Mouse (Mus musculus): Measurements from ENCODE around the gene Phospho2. TPM values are rescaled to one million over a fixed set of nuclear protein-coding genes. Genes with fewer than 3 reads are reported as not detected.
"Not testable (repeated sequence)": the region's sequence is repeated elsewhere in the genome, so short reads cannot be mapped to it uniquely, and the experiment has no call there.

The Phospho2 gene
- 10 to 100 TPM; 25.3 to 26.2 TPM for total RNA-seq (2021)
- long read RNA-seq, experiment 1, transcript Phospho2-202 (4 exons, 2,194 nt) = minor isoform, 5 of 72 reads
- long read RNA-seq, experiment 1, transcript Phospho2-201 (4 exons, 2,260 nt) = major isoform, 59 of 72 reads
- long read RNA-seq, experiment 1, partial matches to known transcripts = 2 of 72 reads
- long read RNA-seq, experiment 1, other reads (novel, unspliced or antisense) = 2 of 72 reads
- long read RNA-seq, experiment 2, transcript Phospho2-201 (4 exons, 2,260 nt) = major isoform, 33 of 37 reads
- long read RNA-seq, experiment 2, partial matches to known transcripts = 0 of 37 reads
- long read RNA-seq, experiment 2, other reads (novel, unspliced or antisense) = 3 of 37 reads

- peak; percentile 99 for DNase-seq (ENCODE audit: low spot score in 2 of 2)
Measured at GRCm38 (mm10) chr2:69789429-69790069, at the start of gene Phospho2, which contains the start of gene Ccdc173. TSS of gene Phospho2 (plus strand) at chr2:69789623. TSS of gene Ccdc173 (minus strand) at chr2:69789575.

GRCm38 (mm10) chr2:69745091-69745490, 44.3 kb upstream of the Phospho2 start:
- DNase-seq (ENCODE audit: low spot score in 2 of 2) = no peak

GRCm38 (mm10) chr2:69760980-69761379, 28.4 kb upstream of the Phospho2 start:
- DNase-seq (ENCODE audit: low spot score in 2 of 2) = no peak

GRCm38 (mm10) chr2:69763340-69763739, 26.1 kb upstream of the Phospho2 start:
- DNase-seq (ENCODE audit: low spot score in 2 of 2) = no peak

- no peak for DNase-seq (ENCODE audit: low spot score in 2 of 2)
Measured at GRCm38 (mm10) chr2:69764716-69765115, 24.7 kb upstream of the Phospho2 start.

GRCm38 (mm10) chr2:69773331-69773730, 16.1 kb upstream of the Phospho2 start:
- DNase-seq (ENCODE audit: low spot score in 2 of 2) = peak in 1 of 2 experiments; percentile 34

GRCm38 (mm10) chr2:69777985-69778835, 11.2 kb upstream of the Phospho2 start:
- peak; percentile 6 to 29 for DNase-seq (ENCODE audit: low spot score in 2 of 2)

GRCm38 (mm10) chr2:69778836-69779177, 10.6 kb upstream of the Phospho2 start:
- no peak for DNase-seq (ENCODE audit: low spot score in 2 of 2)

- no peak for DNase-seq (ENCODE audit: low spot score in 2 of 2)
Measured at GRCm38 (mm10) chr2:69788974-69789373, 449 bp upstream of the Phospho2 start.

GRCm38 (mm10) chr2:69790285-69790684, 862 bp downstream of the Phospho2 start:
- DNase-seq (ENCODE audit: low spot score in 2 of 2) = peak; percentile 89 to 91

GRCm38 (mm10) chr2:69790722-69791121, 1.3 kb downstream of the Phospho2 start:
- DNase-seq (ENCODE audit: low spot score in 2 of 2) = no peak

- DNase-seq (ENCODE audit: low spot score in 2 of 2) = peak; percentile 44 to 50
Measured at GRCm38 (mm10) chr2:69802911-69803312, 13.5 kb downstream of the Phospho2 start.

- DNase-seq (ENCODE audit: low spot score in 2 of 2) = no peak
Measured at GRCm38 (mm10) chr2:69803756-69804155, 14.3 kb downstream of the Phospho2 start.

GRCm38 (mm10) chr2:69804663-69805062, 15.2 kb downstream of the Phospho2 start:
- not testable (repeated sequence) for DNase-seq (ENCODE audit: low spot score in 2 of 2)

- no peak for DNase-seq (ENCODE audit: low spot score in 2 of 2)
Measured at GRCm38 (mm10) chr2:69810169-69810568, 20.7 kb downstream of the Phospho2 start.

GRCm38 (mm10) chr2:69811349-69811748, 21.9 kb downstream of the Phospho2 start:
- not testable (repeated sequence) for DNase-seq (ENCODE audit: low spot score in 2 of 2)

- DNase-seq (ENCODE audit: low spot score in 2 of 2) = no peak
Measured at GRCm38 (mm10) chr2:69816575-69816974, 27.2 kb downstream of the Phospho2 start.

- DNase-seq (ENCODE audit: low spot score in 2 of 2) = no peak
Measured at GRCm38 (mm10) chr2:69818350-69819085, 29.1 kb downstream of the Phospho2 start.

GRCm38 (mm10) chr2:69820201-69820600, 30.8 kb downstream of the Phospho2 start:
- no peak for DNase-seq (ENCODE audit: low spot score in 2 of 2)

GRCm38 (mm10) chr2:69821711-69822110, 32.3 kb downstream of the Phospho2 start, which contains the start of gene Klhl23:
TSS of gene Klhl23 (plus strand) at chr2:69821944.
- no peak for DNase-seq (ENCODE audit: low spot score in 2 of 2)
